Mouse (Mus musculus): ENCODE measurements at regions not wholly inside any gene's neighbourhood (a gene's known extent, or its start where the extent isn't known, plus 50 kb on each side); places are given as distances from the start of the nearest gene placed in this dataset.

- intact Hi-C loops (cut with DNase I; ENCODE audit: low total_unique reads), result no loop called here
- DNase-seq, result no peak
These were observed 225.8 kb downstream of the Gm5426 start for GRCm38 (mm10) chr10:96362211-96362610.

- no peak for DNase-seq
- intact Hi-C loops (cut with DNase I; ENCODE audit: low total_unique reads), result no loop called here
These were observed 227.5 kb downstream of the Gm5426 start for GRCm38 (mm10) chr10:96363867-96364266.

- intact Hi-C loops (cut with DNase I; ENCODE audit: low total_unique reads), result no loop called here
- DNase-seq, result no peak
These were observed 228.7 kb downstream of the Gm5426 start for GRCm38 (mm10) chr10:96365101-96365500.

GRCm38 (mm10) chr10:96366871-96367270 is 230.5 kb downstream of the Gm5426 start:
- DNase-seq, result no peak
- intact Hi-C loops (cut with DNase I; ENCODE audit: low total_unique reads), result no loop called here

- intact Hi-C loops (cut with DNase I; ENCODE audit: low total_unique reads), result no loop called here
- DNase-seq, result peak; percentile 19
These were observed 234.3 kb downstream of the Gm5426 start for GRCm38 (mm10) chr10:96370547-96371320.

GRCm38 (mm10) chr10:96371321-96371653 is 234.9 kb downstream of the Gm5426 start:
- no peak for DNase-seq
- intact Hi-C loops (cut with DNase I; ENCODE audit: low total_unique reads), result no loop called here

- DNase-seq, result no peak
- intact Hi-C loops (cut with DNase I; ENCODE audit: low total_unique reads), result no loop called here
These were observed 236.4 kb downstream of the Gm5426 start for GRCm38 (mm10) chr10:96372616-96373346.

GRCm38 (mm10) chr10:96373481-96373880 is 237.1 kb downstream of the Gm5426 start:
- no peak for DNase-seq
- intact Hi-C loops (cut with DNase I; ENCODE audit: low total_unique reads), result no loop called here

GRCm38 (mm10) chr10:96374293-96375069 is 238.1 kb downstream of the Gm5426 start:
- DNase-seq, result no peak
- intact Hi-C loops (cut with DNase I; ENCODE audit: low total_unique reads), result no loop called here

GRCm38 (mm10) chr10:96375070-96375447 is 238.7 kb downstream of the Gm5426 start:
- no peak for DNase-seq
- intact Hi-C loops (cut with DNase I; ENCODE audit: low total_unique reads), result no loop called here

GRCm38 (mm10) chr10:96377549-96377948 is 239.3 kb upstream of the Btg1 start:
- DNase-seq, result no peak
- intact Hi-C loops (cut with DNase I; ENCODE audit: low total_unique reads), result no loop called here

GRCm38 (mm10) chr10:96379016-96379771 is 237.6 kb upstream of the Btg1 start:
- intact Hi-C loops (cut with DNase I; ENCODE audit: low total_unique reads), result no loop called here
- no peak for DNase-seq

GRCm38 (mm10) chr10:96381664-96382063 is 235.1 kb upstream of the Btg1 start:
- no peak for DNase-seq
- intact Hi-C loops (cut with DNase I; ENCODE audit: low total_unique reads), result no loop called here

- intact Hi-C loops (cut with DNase I; ENCODE audit: low total_unique reads), result no loop called here
- DNase-seq, result no peak
These were observed 225.1 kb upstream of the Btg1 start for GRCm38 (mm10) chr10:96391748-96392147.

- intact Hi-C loops (cut with DNase I; ENCODE audit: low total_unique reads), result no loop called here
- no peak for DNase-seq
These were observed 224.0 kb upstream of the Btg1 start for GRCm38 (mm10) chr10:96392836-96393235.

- intact Hi-C loops (cut with DNase I; ENCODE audit: low total_unique reads), result no loop called here
- no peak for DNase-seq
These were observed 222.6 kb upstream of the Btg1 start for GRCm38 (mm10) chr10:96394210-96394609.

- intact Hi-C loops (cut with DNase I; ENCODE audit: low total_unique reads), result no loop called here
- DNase-seq, result no peak
These were observed 221.8 kb upstream of the Btg1 start for GRCm38 (mm10) chr10:96395017-96395416.

GRCm38 (mm10) chr10:96397931-96398561 is 218.8 kb upstream of the Btg1 start:
- intact Hi-C loops (cut with DNase I; ENCODE audit: low total_unique reads), result no loop called here
- no peak for DNase-seq

- DNase-seq, result no peak
- intact Hi-C loops (cut with DNase I; ENCODE audit: low total_unique reads), result no loop called here
These were observed 218.1 kb upstream of the Btg1 start for GRCm38 (mm10) chr10:96398562-96399288.
